Mouse (Mus musculus) limb, embryonic 13.5 days (tissue): ENCODE results near the gene Wdr66. TPM values are rescaled to one million over a fixed set of nuclear protein-coding genes. Genes with fewer than 3 reads are reported as not detected.
A peak's percentile ranks its signal among the peaks of the same experiment; 100 is the strongest.

Source experiments
- ATAC-seq: fragments of 200-750 bp; cut with Nextera tagmentation; 2 replicates; pipeline ENCODE4 v1.8.0; 2017; ENCODE audit warnings: low read depth, moderate number of reproducible peaks, moderate TSS enrichment; ENCODE audit not compliant: low FRiP score
- H3K27ac ChIP-seq: fragments of 300-500 bp; sonication (generic); 2 replicates; pipeline ENCODE4 v1.5.1; 2015; ENCODE audit warnings: inconsistent platforms, mild to moderate bottlenecking, moderate library complexity
- H3K27me3 ChIP-seq: fragments of 300-500 bp; sonication (generic); 2 replicates; pipeline ENCODE4 v1.6.1; 2015; ENCODE audit warnings: mild to moderate bottlenecking, inconsistent platforms
- H3K36me3 ChIP-seq: fragments of 300-500 bp; sonication (generic); 2 replicates; pipeline ENCODE4 v1.6.1; 2015; ENCODE audit warnings: inconsistent platforms, mild to moderate bottlenecking, moderate library complexity
- H3K4me1 ChIP-seq: fragments of 300-500 bp; sonication (generic); 2 replicates; pipeline ENCODE4 v1.6.1; 2015; ENCODE audit warnings: inconsistent platforms
- H3K4me2 ChIP-seq: fragments of 300-500 bp; sonication (generic); replicated peaks from 2 replicates; pipeline ENCODE4 v1.6.1; 2015; ENCODE audit warnings: inconsistent platforms, mild to moderate bottlenecking, moderate library complexity
- H3K4me3 ChIP-seq: fragments of 300-500 bp; sonication (generic); 2 replicates; pipeline ENCODE4 v1.5.1; 2015; ENCODE audit warnings: moderate library complexity, mild to moderate bottlenecking, inconsistent platforms
- H3K9ac ChIP-seq: fragments of 300-500 bp; sonication (generic); 2 replicates; pipeline ENCODE4 v1.6.1; 2015; ENCODE audit warnings: mild to moderate bottlenecking, inconsistent platforms
- H3K9me3 ChIP-seq: fragments of 300-500 bp; sonication (generic); 2 replicates; pipeline ENCODE4 v1.6.1; 2016; ENCODE audit warnings: inconsistent platforms
- WGBS: fragments of 180-500 bp; shearing (Covaris S2); methylation state at CpG from one replicate; pipeline ENCODE4 v1.1.7; 2015; 5-methylcytosine and 5-hydroxymethylcytosine counted together
- polyA plus RNA-seq: library from polyadenylated mRNA; unstranded; fragments of >200 nt; fragmentation: Nextera tagmentation; extraction: Ambion mirVana; gene quantifications from 2 replicates; pipeline ENCODE4 v1.2.1, GENCODE M21; 2015

Gene Wdr66
- polyA plus RNA-seq, 1 experiment from 2014 or later: 0.61 TPM

- peak overlapping the region; percentile 49; the same call in 1 of the 2 replicates for H3K27ac ChIP-seq
- peaks cover 18% of the 10 kb centered on the region for H3K4me1 ChIP-seq
- no peaks in the 10 kb centered on the region for H3K36me3 ChIP-seq
- no peak overlapping the region for H3K9ac ChIP-seq
- H3K4me3 ChIP-seq: no peak overlapping the region
- no peaks in the 10 kb centered on the region for H3K27me3 ChIP-seq
- H3K9me3 ChIP-seq: no peaks in the 10 kb centered on the region
- H3K4me2 ChIP-seq: no peak overlapping the region
- 60% methylated on average over 15 of the region's 15 CpGs for WGBS
- ATAC-seq: no peak
Measured at GRCm38 (mm10) chr5:123326006-123326750, 74.3 kb downstream of the Wdr66 start.

GRCm38 (mm10) chr5:123326751-123327148 is 74.8 kb downstream of the Wdr66 start:
- Histone ChIP-seq H3K4me3 (no peak overlapping the region), H3K4me1 (peaks cover 18% of the 10 kb centered on the region), H3K27me3 (no peaks in the 10 kb centered on the region), H3K4me2 (no peak overlapping the region), H3K36me3 (no peaks in the 10 kb centered on the region), H3K9me3 (no peaks in the 10 kb centered on the region), H3K9ac (no peak overlapping the region), H3K27ac (peak overlapping the region; percentile 49; the same call in 1 of the 2 replicates)
- WGBS: 73% methylated on average over 9 of the region's 9 CpGs
- ATAC-seq: 0 out of 2 replicates have a peak, but pooled peaks have one; percentile 19

- Histone ChIP-seq H3K36me3 (no peaks in the 10 kb centered on the region), H3K27ac (no peak overlapping the region), H3K4me2 (no peak overlapping the region), H3K27me3 (no peaks in the 10 kb centered on the region), H3K9ac (no peak overlapping the region), H3K9me3 (no peaks in the 10 kb centered on the region), H3K4me3 (no peak overlapping the region), H3K4me1 (peaks cover 18% of the 10 kb centered on the region)
- 82% methylated on average over 8 of the region's 8 CpGs for WGBS
- no peak for ATAC-seq
Measured at GRCm38 (mm10) chr5:123327686-123328085, 75.8 kb downstream of the Wdr66 start.

- WGBS: 82% methylated on average over 6 of the region's 6 CpGs
- H3K9ac ChIP-seq: no peak overlapping the region
Measured at GRCm38 (mm10) chr5:123333566-123333965, 81.7 kb downstream of the Wdr66 start.

GRCm38 (mm10) chr5:123336205-123336961 is 84.5 kb downstream of the Wdr66 start:
- no peak overlapping the region for H3K9ac ChIP-seq
- H3K36me3 ChIP-seq: no peaks in the 10 kb centered on the region
- H3K27me3 ChIP-seq: no peaks in the 10 kb centered on the region
- no peak for ATAC-seq
- no peak overlapping the region for H3K4me3 ChIP-seq
- H3K4me1 ChIP-seq: no peaks in the 10 kb centered on the region
- no peak overlapping the region for H3K27ac ChIP-seq
- H3K4me2 ChIP-seq: no peak overlapping the region
- no peaks in the 10 kb centered on the region for H3K9me3 ChIP-seq
- WGBS: 86% methylated on average over 4 of the region's 4 CpGs

More at GRCm38 (mm10) chr5:123333566-123333965, 81.7 kb downstream of the Wdr66 start:
- Histone ChIP-seq H3K4me2 (no peak overlapping the region), H3K27ac (no peak overlapping the region), H3K27me3 (no peaks in the 10 kb centered on the region), H3K36me3 (no peaks in the 10 kb centered on the region), H3K4me1 (no peaks in the 10 kb centered on the region), H3K9me3 (no peaks in the 10 kb centered on the region), H3K4me3 (no peak overlapping the region)
- ATAC-seq: no peak

GRCm38 (mm10) chr5:123338463-123338862 is 86.6 kb downstream of the Wdr66 start:
- Histone ChIP-seq H3K4me2 (no peak overlapping the region), H3K27ac (no peak overlapping the region), H3K9me3 (no peaks in the 10 kb centered on the region), H3K36me3 (no peaks in the 10 kb centered on the region), H3K9ac (no peak overlapping the region), H3K27me3 (no peaks in the 10 kb centered on the region), H3K4me3 (no peak overlapping the region), H3K4me1 (peaks cover 3% of the 10 kb centered on the region)
- no peak for ATAC-seq
- WGBS: 60% methylated on average over 3 of the region's 3 CpGs

- peak within 1 kb of the TSS; percentile 90 for H3K4me3 ChIP-seq
- H3K27me3 ChIP-seq: no peaks in the 10 kb centered on the region
- H3K9ac ChIP-seq: peak within 1 kb of the TSS; percentile 97
- H3K36me3 ChIP-seq: peaks cover 8% of the 10 kb centered on the region
- H3K4me1 ChIP-seq: peaks cover 18% of the 10 kb centered on the region
- WGBS: under 1% methylated on average over 61 of the region's 69 CpGs
- no peaks in the 10 kb centered on the region for H3K9me3 ChIP-seq
- peak; percentile 87 for ATAC-seq
- peak within 1 kb of the TSS; percentile 73 for H3K4me2 ChIP-seq
- H3K27ac ChIP-seq: peak within 1 kb of the TSS; percentile 99
Measured at GRCm38 (mm10) chr5:123343707-123344627, 92.1 kb downstream of the Wdr66 start, which contains the start of gene Bcl7a. TSS of gene Bcl7a (plus strand) at chr5:123343834.

GRCm38 (mm10) chr5:123344628-123344962 is 92.7 kb downstream of the Wdr66 start:
- Histone ChIP-seq H3K36me3 (peaks cover 10% of the 10 kb centered on the region), H3K27me3 (no peaks in the 10 kb centered on the region), H3K9me3 (no peaks in the 10 kb centered on the region), H3K4me2 (peak overlapping the region; percentile 73), H3K4me3 (peak overlapping the region; percentile 90), H3K4me1 (peaks cover 18% of the 10 kb centered on the region), H3K27ac (peak overlapping the region; percentile 99), H3K9ac (peak overlapping the region; percentile 97)
- under 1% methylated on average over 30 of the region's 51 CpGs for WGBS
- ATAC-seq: no peak

GRCm38 (mm10) chr5:123344963-123345852 is 93.3 kb downstream of the Wdr66 start:
- H3K27me3 ChIP-seq: no peaks in the 10 kb centered on the region
- H3K27ac ChIP-seq: peak overlapping the region; percentile 99
- no peaks in the 10 kb centered on the region for H3K9me3 ChIP-seq
- peak overlapping the region; percentile 97 for H3K9ac ChIP-seq
- H3K36me3 ChIP-seq: peaks cover 10% of the 10 kb centered on the region
- under 1% methylated on average over 79 of the region's 87 CpGs for WGBS
- peak overlapping the region; percentile 73 for H3K4me2 ChIP-seq
- H3K4me3 ChIP-seq: peak overlapping the region; percentile 90
- peaks cover 20% of the 10 kb centered on the region for H3K4me1 ChIP-seq
- ATAC-seq: peak; percentile 57; the same call in 1 of the 2 replicates

- ATAC-seq: peak; percentile 45
- Histone ChIP-seq H3K27ac (peak overlapping the region; percentile 99), H3K9ac (peak overlapping the region; percentile 97), H3K27me3 (no peaks in the 10 kb centered on the region), H3K36me3 (peaks cover 10% of the 10 kb centered on the region), H3K9me3 (no peaks in the 10 kb centered on the region), H3K4me1 (peaks cover 24% of the 10 kb centered on the region), H3K4me3 (peak overlapping the region; percentile 90), H3K4me2 (peak overlapping the region; percentile 73)
- WGBS: 2% methylated on average over 22 of the region's 22 CpGs
Measured at GRCm38 (mm10) chr5:123345853-123346654, 94.2 kb downstream of the Wdr66 start.
